Comparison of ENCODE assay signal across 25 mouse cellular contexts in the genomic region with DNA sequence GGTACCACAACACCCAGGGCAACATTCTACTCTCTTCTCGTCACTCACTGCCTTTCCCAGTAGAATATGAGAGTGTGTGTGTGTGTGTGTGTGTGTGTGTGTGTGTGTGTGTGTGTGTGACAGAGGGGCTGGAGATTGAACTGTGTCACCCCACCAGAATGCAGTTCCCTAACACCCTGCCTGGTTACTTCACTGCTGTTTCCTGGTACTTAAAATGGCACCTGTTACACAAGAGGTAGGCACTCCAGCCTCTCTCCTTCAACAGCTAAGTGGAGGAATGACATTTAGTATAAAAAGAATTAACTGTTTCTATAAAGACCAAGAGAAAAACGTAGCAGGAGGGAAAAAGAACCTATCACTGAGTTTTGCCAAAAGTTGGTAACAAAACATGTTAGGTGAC.
DNase-seq lines count a peak whose midpoint lies in the region; ATAC-seq and TF ChIP-seq lines count a peak whose summit lies in the region.
"Had no signal": no experiment of that assay in that cellular context is flagged by ENCODE, and none has a peak within 500 bp of the region (broad histone marks: within the 10 kb centered on the region; RNA-seq: fewer than 3 reads in every experiment).

No protein-coding gene starts in this region.

- no peaks in the 10 kb centered on the region for H3K27me3 ChIP-seq in lung, embryonic 15.5 days
- H3K27me3 ChIP-seq in lung, postnatal 0 days (replicated peaks; ENCODE audit: insufficient read depth, low read length): no peaks in the 10 kb centered on the region
- H3K27me3 ChIP-seq: embryonic facial prominence, embryonic 12.5 days; embryonic facial prominence, embryonic 15.5 days; heart, embryonic 13.5 days; hindbrain, embryonic 13.5 days had no signal

- no peaks in the 10 kb centered on the region for H3K4me1 ChIP-seq in lung, embryonic 15.5 days
- H3K4me1 ChIP-seq in lung, adult 2 months (ENCODE audit: control insufficient read depth, insufficient read depth, low read length): peaks cover 2% of the 10 kb centered on the region; the same call in 1 of the 2 replicates
- no peaks in the 10 kb centered on the region; the same call in 1 of the 2 replicates for H3K4me1 ChIP-seq in lung, postnatal 0 days (ENCODE audit: insufficient read depth, low read depth, low read length)

- TF ChIP-seq CTCF in lung, adult 2 months (IDR thresholded peaks at IDR 0.05; ENCODE audit: insufficient read depth, low read length): no peak
- no peak for TF ChIP-seq CTCF in lung, postnatal 0 days (IDR thresholded peaks at IDR 0.05)

- peak; percentile 34 for DNase-seq in heart, adult 11 months
- no peak for DNase-seq in heart, postnatal 25 days (ENCODE audit: low spot score)
- DNase-seq in lung, adult 2 months: no peak
- DNase-seq in lung, postnatal 0 days (ENCODE audit: low spot score): peak; percentile 83
- DNase-seq in lung, postnatal 36 days: peak; percentile 56
- DNase-seq in left cerebral cortex, adult 11 months (ENCODE audit: low spot score): no peak
- DNase-seq in right cerebral cortex, postnatal 25 days: no peak
- DNase-seq: adrenal gland, adult 8-10 months; adrenal gland, postnatal 25 days; cerebellum, adult 9-10 months; forebrain, postnatal 0 days; gastrocnemius, adult 2 months; gastrocnemius, postnatal 14 days; heart, adult 2 months; heart, postnatal 14 days had no signal

- no peak overlapping the region for H3K4me3 ChIP-seq in lung, embryonic 15.5 days
- no peak overlapping the region for H3K4me3 ChIP-seq in lung, adult 2 months (replicated peaks; ENCODE audit: extremely low read depth, low read depth, low read length)
- H3K4me3 ChIP-seq in lung, postnatal 0 days (ENCODE audit: low read depth, low read length): no peak overlapping the region
- H3K4me3 ChIP-seq: embryonic facial prominence, embryonic 12.5 days; embryonic facial prominence, embryonic 15.5 days; gastrocnemius, adult 2 months; heart, adult 2 months; heart, embryonic 10.5 days; heart, embryonic 13.5 days; hindbrain, embryonic 10.5 days; hindbrain, embryonic 13.5 days had no signal

- TF ChIP-seq POLR2A in lung, adult 2 months (IDR thresholded peaks at IDR 0.05; ENCODE audit: borderline replicate concordance, extremely low read depth, low read depth, low read length): no peak

- H3K9me3 ChIP-seq in lung, embryonic 15.5 days: no peaks in the 10 kb centered on the region
- no peaks in the 10 kb centered on the region for H3K9me3 ChIP-seq in lung, postnatal 0 days (ENCODE audit: low read length)
- H3K9me3 ChIP-seq: embryonic facial prominence, embryonic 12.5 days; embryonic facial prominence, embryonic 15.5 days; heart, embryonic 10.5 days; heart, embryonic 13.5 days; hindbrain, embryonic 10.5 days; hindbrain, embryonic 13.5 days had no signal

- TF ChIP-seq EP300 in lung, postnatal 0 days (IDR thresholded peaks at IDR 0.05): peak; percentile 66

- no peak overlapping the region for H3K27ac ChIP-seq in lung, embryonic 15.5 days
- H3K27ac ChIP-seq in lung, postnatal 0 days (ENCODE audit: low read length): no peak overlapping the region
- H3K27ac ChIP-seq: embryonic facial prominence, embryonic 12.5 days; embryonic facial prominence, embryonic 15.5 days; gastrocnemius, adult 2 months; heart, adult 2 months; heart, embryonic 10.5 days; heart, embryonic 13.5 days; hindbrain, embryonic 10.5 days; hindbrain, embryonic 13.5 days had no signal

- no peak overlapping the region for H3K9ac ChIP-seq in lung, embryonic 15.5 days
- H3K9ac ChIP-seq in lung, postnatal 0 days (replicated peaks; ENCODE audit: low read depth): no peak overlapping the region
- H3K9ac ChIP-seq: embryonic facial prominence, embryonic 12.5 days; embryonic facial prominence, embryonic 15.5 days; forebrain, postnatal 0 days; heart, embryonic 13.5 days; hindbrain, embryonic 13.5 days had no signal

- H3K4me2 ChIP-seq in lung, embryonic 15.5 days: no peak overlapping the region
- no peak overlapping the region for H3K4me2 ChIP-seq in lung, postnatal 0 days (replicated peaks; ENCODE audit: low read depth, low read length)
- H3K4me2 ChIP-seq: embryonic facial prominence, embryonic 12.5 days; embryonic facial prominence, embryonic 15.5 days; heart, embryonic 13.5 days; hindbrain, embryonic 13.5 days had no signal

- no peaks in the 10 kb centered on the region for H3K36me3 ChIP-seq in lung, embryonic 15.5 days
- no peaks in the 10 kb centered on the region; the same call in 1 of the 2 replicates for H3K36me3 ChIP-seq in lung, postnatal 0 days (ENCODE audit: insufficient read depth, low read length)
- H3K36me3 ChIP-seq: embryonic facial prominence, embryonic 12.5 days; embryonic facial prominence, embryonic 15.5 days; heart, embryonic 10.5 days; heart, embryonic 13.5 days; hindbrain, embryonic 10.5 days; hindbrain, embryonic 13.5 days had no signal

- peak; percentile 42; the same call in 1 of the 2 replicates for ATAC-seq in lung, embryonic 15.5 days (ENCODE audit: borderline replicate concordance, extremely low read depth, low FRiP score, low TSS enrichment)
- peak; percentile 91 for ATAC-seq in lung, postnatal 0 days
- ATAC-seq: activated CD4-positive, CD25-positive, alpha-beta regulatory T cell, adult 4 months; forebrain, embryonic 14.5 days; forebrain, postnatal 0 days; hindbrain, embryonic 16.5 days had no signal

- intact Hi-C loops in heart, postnatal 25 days (cut with DNase I): no loop called here

- WGBS in lung, embryonic 15.5 days: 56% methylated on average over 2 of the region's 2 CpGs
- 54% methylated on average over 2 of the region's 2 CpGs for WGBS in lung, adult 2 months
- 38% methylated on average over 2 of the region's 2 CpGs for WGBS in lung, postnatal 0 days

Comparison
In these comparisons a context has a peak if more than half of its experiments do, and no peak if none do; other contexts are left out.
1. DNase-seq: peak in heart, adult 11 months (single experiment), lung, postnatal 0 days (single experiment) and lung, postnatal 36 days (single experiment); none in heart, postnatal 25 days (single experiment), lung, adult 2 months (single experiment), left cerebral cortex, adult 11 months (single experiment) and right cerebral cortex, postnatal 25 days (single experiment).